Mouse (Mus musculus): ENCODE data around the gene Atrn.

DNA sequence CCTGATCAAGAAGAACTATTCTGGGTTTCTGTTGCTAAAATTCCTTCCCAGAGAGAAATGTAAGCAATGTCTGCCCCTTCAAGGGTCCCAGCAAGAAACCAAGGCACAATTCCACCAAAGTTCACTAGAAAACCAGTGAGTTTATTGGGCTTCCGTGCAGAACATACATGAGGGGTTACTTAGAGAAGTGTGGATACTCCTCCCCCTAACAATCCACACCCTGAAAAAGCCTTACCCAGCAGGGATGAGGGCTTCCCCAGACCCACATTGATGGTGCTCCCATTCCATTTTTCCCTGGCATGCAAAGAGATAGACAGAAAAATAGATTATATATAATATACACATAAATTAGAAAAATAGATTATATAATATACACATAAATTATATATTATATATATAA, 124.7 kb downstream of the Atrn start:
- TF ChIP-seq CTCF (IDR thresholded peaks at IDR 0.05; ENCODE audit: borderline replicate concordance, insufficient read depth, low read depth, low read length) (no peak), POLR2A (IDR thresholded peaks at IDR 0.05; ENCODE audit: borderline replicate concordance, insufficient read depth, low read length) (no peak)
